Mouse (Mus musculus) limb, embryonic 11.5 days (tissue): ENCODE data around the gene Ctdsp1. TPM values are rescaled to one million over a fixed set of nuclear protein-coding genes. Genes with fewer than 3 reads are reported as not detected.

ENCODE experiments used
- ATAC-seq: fragments of 200-750 bp; cut with Nextera tagmentation; 2 replicates; pipeline ENCODE4 v1.8.0; 2017; ENCODE audit warnings: low read depth; ENCODE audit not compliant: insufficient number of reproducible peaks, low FRiP score, low TSS enrichment
- DNase-seq: peaks from one replicate; pipeline ENCODE4 v3.0.0-alpha.2; 2015; ENCODE audit warnings: low spot score
- H3K27ac ChIP-seq: fragments of 300-500 bp; sonication (generic); replicated peaks from 2 replicates; pipeline ENCODE4 v1.5.1; 2014; ENCODE audit warnings: low read depth, mild to moderate bottlenecking, low read length
- H3K27me3 ChIP-seq: fragments of 300-500 bp; sonication (generic); 2 replicates; pipeline ENCODE4 v1.6.1; 2014; ENCODE audit warnings: mild to moderate bottlenecking, low read length, mixed read lengths; ENCODE audit not compliant: control insufficient read depth, insufficient read depth
- H3K36me3 ChIP-seq: fragments of 300-500 bp; sonication (generic); 2 replicates; pipeline ENCODE4 v1.6.1; 2014; ENCODE audit warnings: mild to moderate bottlenecking, low read length, moderate library complexity, mixed read lengths; ENCODE audit not compliant: control insufficient read depth, insufficient read depth
- H3K4me1 ChIP-seq: fragments of 300-500 bp; sonication (generic); 2 replicates; pipeline ENCODE4 v1.6.1; 2014; ENCODE audit warnings: low read length, mixed read lengths; ENCODE audit not compliant: control insufficient read depth, insufficient read depth
- H3K4me2 ChIP-seq: fragments of 300-500 bp; sonication (generic); 2 replicates; pipeline ENCODE4 v1.6.1; 2014; ENCODE audit warnings: low read depth, mild to moderate bottlenecking, moderate library complexity; ENCODE audit not compliant: severe bottlenecking
- H3K4me3 ChIP-seq: fragments of 300-500 bp; sonication (generic); 2 replicates; pipeline ENCODE4 v1.5.1; 2014; ENCODE audit warnings: low read depth, low read length
- H3K9ac ChIP-seq: fragments of 300-500 bp; sonication (generic); 2 replicates; pipeline ENCODE4 v1.6.1; 2014; ENCODE audit warnings: mild to moderate bottlenecking, low read length
- H3K9me3 ChIP-seq: fragments of 300-500 bp; sonication (generic); 2 replicates; pipeline ENCODE4 v1.6.1; 2016; ENCODE audit warnings: low read length; ENCODE audit not compliant: control insufficient read depth
- WGBS: fragments of 180-500 bp; shearing (Covaris S2); extraction: QIAGEN DNeasy Blood & Tissue Kit; methylation state at CpG from one replicate; pipeline ENCODE4 v1.1.7; 2014; 5-methylcytosine and 5-hydroxymethylcytosine counted together
- polyA plus RNA-seq: library from polyadenylated mRNA; unstranded; fragments of >200 nt; fragmentation: Nextera tagmentation; extraction: Ambion mirVana; gene quantifications from 2 replicates; pipeline ENCODE4 v1.2.1, GENCODE M21; 2014

Ctdsp1 gene
- 74.7 and 75.8 TPM in 2 replicates for polyA plus RNA-seq

- peak within 1 kb of the TSS; percentile 96 for H3K9ac ChIP-seq
- DNase-seq (peak; percentile 98), ATAC-seq (peak; percentile 61)
- peaks cover 8% of the 10 kb centered on the region; the same call in 1 of the 2 replicates for H3K36me3 ChIP-seq
- peaks cover 10% of the 10 kb centered on the region for H3K4me1 ChIP-seq
- H3K27ac ChIP-seq, result peak within 1 kb of the TSS; percentile 95
- 3% methylated on average over 46 of the region's 51 CpGs for WGBS
- H3K4me3 ChIP-seq, result peak within 1 kb of the TSS; percentile 88
- H3K9me3 ChIP-seq, result no peaks in the 10 kb centered on the region
- peak within 1 kb of the TSS; percentile 97 for H3K4me2 ChIP-seq
- H3K27me3 ChIP-seq, result no peaks in the 10 kb centered on the region
Measured at GRCm38 (mm10) chr1:74390924-74391748, at the start of gene Ctdsp1. Gene Ctdsp1, plus strand, starts transcription at chr1:74391509.

- no peak overlapping the region for H3K9ac ChIP-seq
- DNase-seq (no peak), ATAC-seq (no peak)
- H3K36me3 ChIP-seq, result no peaks in the 10 kb centered on the region
- H3K9me3 ChIP-seq, result no peaks in the 10 kb centered on the region
- H3K4me1 ChIP-seq, result 0 out of 2 replicates have a peak, but pooled peaks cover 8% of the 10 kb centered on the region
- no peak overlapping the region for H3K27ac ChIP-seq
- H3K4me2 ChIP-seq, result no peak overlapping the region
- no peak overlapping the region for H3K4me3 ChIP-seq
- H3K27me3 ChIP-seq, result no peaks in the 10 kb centered on the region
- WGBS, result 88% methylated on average over 7 of the region's 7 CpGs
Measured at GRCm38 (mm10) chr1:74341898-74342297, 49.4 kb upstream of the Ctdsp1 start.

- H3K4me2 ChIP-seq, result no peak overlapping the region
- WGBS, result 100% methylated on average over 1 of the region's 1 CpGs
- ATAC-seq, result no peak
Measured at GRCm38 (mm10) chr1:74342308-74342707, 49.0 kb upstream of the Ctdsp1 start.

GRCm38 (mm10) chr1:74343161-74343560 lies 48.1 kb upstream of the Ctdsp1 start:
- no peak overlapping the region for H3K4me3 ChIP-seq
- no peaks in the 10 kb centered on the region for H3K36me3 ChIP-seq
- ATAC-seq (no peak), DNase-seq (no peak)
- no peak overlapping the region for H3K4me2 ChIP-seq
- WGBS, result 72% methylated on average over 5 of the region's 5 CpGs
- 0 out of 2 replicates have a peak, but pooled peaks cover 8% of the 10 kb centered on the region for H3K4me1 ChIP-seq
- no peaks in the 10 kb centered on the region for H3K9me3 ChIP-seq
- H3K27me3 ChIP-seq, result no peaks in the 10 kb centered on the region
- 0 out of 2 replicates have a peak overlapping the region, but pooled peaks have one; percentile 4 for H3K27ac ChIP-seq
- H3K9ac ChIP-seq, result no peak overlapping the region

More at GRCm38 (mm10) chr1:74342308-74342707, 49.0 kb upstream of the Ctdsp1 start:
- Histone ChIP-seq H3K9ac (no peak overlapping the region), H3K9me3 (no peaks in the 10 kb centered on the region), H3K27ac (no peak overlapping the region), H3K27me3 (no peaks in the 10 kb centered on the region), H3K4me1 (0 out of 2 replicates have a peak, but pooled peaks cover 8% of the 10 kb centered on the region), H3K36me3 (no peaks in the 10 kb centered on the region), H3K4me3 (no peak overlapping the region)
- DNase-seq, result no peak

- no peak for ATAC-seq
- no peaks in the 10 kb centered on the region for H3K36me3 ChIP-seq
- H3K27me3 ChIP-seq, result no peaks in the 10 kb centered on the region
- no peak for DNase-seq
- 0 out of 2 replicates have a peak, but pooled peaks cover 6% of the 10 kb centered on the region for H3K4me1 ChIP-seq
- no peak overlapping the region for H3K4me2 ChIP-seq
- H3K9me3 ChIP-seq, result no peaks in the 10 kb centered on the region
- H3K27ac ChIP-seq, result no peak overlapping the region
- no peak overlapping the region for H3K9ac ChIP-seq
- H3K4me3 ChIP-seq, result no peak overlapping the region
- 83% methylated on average over 11 of the region's 11 CpGs for WGBS
Measured at GRCm38 (mm10) chr1:74344163-74344916, 47.0 kb upstream of the Ctdsp1 start.

GRCm38 (mm10) chr1:74351185-74351769 lies 40.0 kb upstream of the Ctdsp1 start:
- Histone ChIP-seq H3K9ac (no peak overlapping the region), H3K4me3 (no peak overlapping the region), H3K4me1 (no peaks in the 10 kb centered on the region), H3K27ac (no peak overlapping the region), H3K4me2 (no peak overlapping the region), H3K27me3 (no peaks in the 10 kb centered on the region), H3K9me3 (no peaks in the 10 kb centered on the region), H3K36me3 (no peaks in the 10 kb centered on the region)
- ATAC-seq (no peak), DNase-seq (no peak)
- 94% methylated on average over 13 of the region's 13 CpGs for WGBS

GRCm38 (mm10) chr1:74352532-74353096 lies 38.7 kb upstream of the Ctdsp1 start:
- Histone ChIP-seq H3K4me1 (no peaks in the 10 kb centered on the region), H3K27me3 (no peaks in the 10 kb centered on the region), H3K4me3 (no peak overlapping the region), H3K9ac (no peak overlapping the region), H3K9me3 (no peaks in the 10 kb centered on the region), H3K27ac (no peak overlapping the region), H3K4me2 (no peak overlapping the region), H3K36me3 (no peaks in the 10 kb centered on the region)
- no peak for DNase-seq
- 75% methylated on average over 5 of the region's 5 CpGs for WGBS
- no peak for ATAC-seq
